Mouse (Mus musculus): ENCODE data around the gene Dgkg.

The Dgkg gene

GRCm38 (mm10) chr16:22430211-22430951 is 226.6 kb downstream of the Dgkg start:
- DNase-seq, result peak; percentile 81 to 92

- DNase-seq, result no peak
These were observed 227.6 kb downstream of the Dgkg start for GRCm38 (mm10) chr16:22429377-22429776.

DNA sequence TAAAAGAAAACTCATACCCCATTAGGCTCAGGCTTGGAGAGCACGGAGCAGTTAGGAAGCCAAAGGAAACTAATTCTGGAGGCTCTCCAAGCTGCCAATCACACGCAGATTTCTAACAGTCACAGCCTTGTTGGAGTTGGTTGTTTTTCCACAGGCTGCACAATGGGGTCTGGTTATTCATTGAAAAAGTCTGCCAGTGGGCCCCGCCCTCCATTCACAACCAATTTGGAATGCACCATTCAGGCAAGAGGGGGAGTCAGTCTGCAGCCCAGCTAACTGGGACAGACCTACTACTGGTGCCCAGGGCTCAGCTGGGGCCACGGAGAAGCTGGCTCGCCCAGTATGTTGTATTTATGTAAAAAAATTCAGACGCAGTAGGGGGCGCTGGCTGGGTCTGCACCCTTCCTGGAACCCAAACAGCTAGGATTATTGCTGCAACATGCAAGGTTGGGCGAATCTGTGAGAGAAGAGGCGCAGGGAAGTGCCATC is 228.1 kb downstream of the Dgkg start:
- peak; percentile 68 to 82 for DNase-seq

- no peak for DNase-seq
These were observed 230.2 kb downstream of the Dgkg start for GRCm38 (mm10) chr16:22426866-22427265.

DNA sequence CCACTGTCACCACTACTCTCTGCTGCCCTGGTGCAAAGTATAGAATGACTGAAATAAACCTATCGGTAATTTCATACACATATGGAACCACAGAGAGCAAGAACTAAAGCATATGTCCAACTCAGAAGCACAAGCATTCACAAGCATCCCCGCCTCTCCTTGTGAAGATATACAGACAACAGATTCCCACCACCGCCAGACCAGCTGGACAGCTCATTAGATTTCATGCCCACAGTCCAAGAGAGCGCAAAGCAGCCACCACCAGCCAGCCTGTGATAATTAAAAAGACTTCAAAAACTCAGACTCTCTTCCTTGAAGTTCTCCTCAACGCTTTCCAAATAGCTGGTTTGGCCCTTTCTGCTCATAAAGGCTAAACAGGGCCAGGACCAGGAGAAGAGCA is 234.8 kb downstream of the Dgkg start:
- peak in 1 of 2 experiments; percentile 41 for DNase-seq

All from cerebellum, postnatal 25 days (tissue).